Mouse (Mus musculus): Measurements from ENCODE around the gene Lama4.

Lama4 gene

DNA sequence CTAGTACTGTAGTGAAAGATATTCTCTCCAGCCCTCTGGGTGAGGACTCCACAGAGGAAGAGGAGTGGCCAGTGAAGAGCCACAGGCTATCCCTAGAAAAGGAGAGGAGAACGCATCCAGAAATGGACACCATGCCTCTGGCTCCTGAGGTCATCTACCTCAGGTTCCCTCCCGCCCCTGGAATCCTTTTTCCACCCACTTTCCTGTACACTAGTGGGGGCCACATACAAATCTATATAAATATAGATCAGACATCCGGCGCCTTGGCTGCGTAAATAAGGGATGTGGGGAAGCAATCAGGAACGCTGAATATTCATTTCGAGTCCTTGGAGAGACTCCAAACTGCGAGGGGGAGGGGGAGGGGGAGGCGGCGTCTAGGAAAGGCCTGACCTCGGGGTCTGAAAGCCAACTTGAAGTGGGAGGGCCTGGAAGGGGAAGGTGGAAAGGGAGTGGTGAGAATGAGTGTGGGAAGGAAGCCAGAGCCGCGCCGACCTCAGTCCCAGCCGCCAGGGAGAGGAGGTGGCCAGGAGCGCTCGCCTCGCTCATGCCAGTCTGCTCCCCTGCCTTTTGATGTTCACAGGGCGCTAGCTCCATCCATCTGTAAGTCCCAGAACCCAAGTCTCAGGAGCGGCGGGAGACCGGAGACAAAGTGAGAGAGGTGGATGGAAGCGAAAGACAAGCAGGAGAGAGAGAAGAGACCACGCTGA lies at the start of gene Lama4:
Lama4 (plus strand) TSS at position 441 of the 707 bp plus-strand sequence.
- WGBS, result 5% methylated on average over 24 of the region's 24 CpGs

GRCm38 (mm10) chr10:38916027-38916617 lies 49.2 kb upstream of the Lama4 start:
- 78% methylated on average over 4 of the region's 4 CpGs for WGBS

DNA sequence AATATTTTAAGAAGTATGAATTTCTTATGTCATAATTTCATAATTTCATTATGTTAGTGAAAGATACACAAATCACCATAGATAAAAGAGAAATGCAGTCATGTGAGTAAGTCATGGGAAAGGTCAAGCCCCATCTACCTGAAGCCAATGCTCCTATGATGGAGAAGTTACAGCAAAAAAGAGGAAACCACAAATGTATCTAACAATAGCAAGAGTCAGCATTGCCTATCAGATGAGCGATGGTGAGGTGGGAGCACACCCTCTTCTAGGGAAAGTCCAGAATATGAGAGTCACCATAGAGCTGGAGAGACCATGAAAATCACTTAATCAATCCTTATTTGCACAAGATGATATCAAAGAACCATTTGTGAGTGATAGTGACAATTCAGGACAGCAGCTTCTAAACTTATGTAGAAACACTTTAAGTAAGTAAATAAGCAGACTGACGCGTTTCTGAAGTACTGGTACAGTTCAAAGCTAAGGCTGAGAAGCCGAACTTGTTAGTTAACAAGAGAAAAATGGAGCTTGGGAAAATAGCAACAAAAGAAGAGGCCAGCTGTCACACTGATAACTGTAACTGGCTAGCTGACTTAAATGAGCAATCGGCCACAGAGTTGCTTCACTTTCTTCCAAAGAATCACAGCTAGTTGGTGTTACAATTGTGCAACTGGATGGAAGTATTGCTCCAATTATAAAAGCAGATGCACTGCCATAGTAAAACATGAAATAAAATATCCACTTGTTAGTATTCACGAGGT lies 36.2 kb upstream of the Lama4 start:
- WGBS, result 76% methylated on average over 6 of the region's 6 CpGs

DNA sequence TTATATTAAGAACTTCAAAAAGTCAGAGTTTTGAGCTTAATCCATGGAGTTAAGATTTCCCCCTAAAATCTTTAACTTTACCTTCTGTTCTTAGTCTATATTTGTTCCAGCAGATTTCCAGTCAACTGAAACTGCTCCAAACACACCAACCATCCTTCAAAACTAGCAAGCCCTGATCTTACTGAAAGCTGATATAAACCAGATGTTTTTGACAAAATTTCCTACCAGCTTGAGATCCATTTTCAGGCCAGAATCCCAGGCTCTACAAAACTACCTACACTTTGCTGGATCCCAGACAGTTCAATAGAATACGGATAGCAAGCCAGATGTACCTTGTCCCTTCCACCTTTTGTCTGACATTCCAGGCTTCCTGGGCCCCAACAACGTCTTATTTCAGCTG lies 20.6 kb upstream of the Lama4 start:
- 73% methylated on average over 2 of the region's 2 CpGs for WGBS

GRCm38 (mm10) chr10:38961920-38962319 lies 3.4 kb upstream of the Lama4 start:
- WGBS, result 44% methylated on average over 2 of the region's 2 CpGs

- WGBS, result 66% methylated on average over 4 of the region's 4 CpGs
Measured at GRCm38 (mm10) chr10:38964719-38965074, 618 bp upstream of the Lama4 start.

DNA sequence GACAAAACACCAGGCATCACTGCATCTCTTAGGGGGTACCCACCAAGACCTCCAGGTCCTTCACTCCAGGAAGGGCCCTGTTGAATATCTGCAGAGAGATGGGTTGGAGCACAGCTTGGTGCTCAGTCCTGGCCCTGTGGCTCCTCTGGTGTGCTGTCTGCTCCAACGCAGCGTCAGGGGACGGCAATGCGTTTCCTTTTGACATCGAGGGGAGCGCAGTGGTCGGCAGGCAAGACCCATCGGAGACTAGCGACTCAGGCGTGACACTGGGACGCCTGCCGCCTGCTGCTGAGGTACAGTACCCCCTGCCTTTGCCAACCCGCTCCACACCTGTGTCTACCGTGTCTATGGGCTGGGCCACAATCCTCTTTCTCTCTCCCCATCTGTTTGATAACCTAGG lies 542 bp downstream of the Lama4 start:
- WGBS, result 25% methylated on average over 14 of the region's 14 CpGs

DNA sequence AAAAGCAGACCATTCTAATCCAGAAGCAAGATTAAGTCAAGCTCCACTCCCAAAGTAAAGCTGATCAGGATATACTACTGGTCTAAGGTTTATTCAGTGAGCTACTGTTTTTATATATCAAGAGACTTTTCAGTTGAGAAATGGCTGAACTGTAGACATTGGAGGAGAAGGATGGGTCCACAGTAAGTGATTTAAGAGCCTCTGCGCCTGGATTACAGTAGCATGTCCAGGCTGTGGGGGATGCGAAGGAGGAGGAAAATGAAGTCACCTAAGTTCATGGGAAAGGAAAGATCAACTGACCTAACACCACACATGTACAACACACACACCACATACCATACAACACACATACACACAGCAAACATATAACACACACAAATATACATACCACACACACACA lies 1.3 kb downstream of the Lama4 start:
- WGBS, result 50% methylated on average over 2 of the region's 2 CpGs

- WGBS, result 70% methylated on average over 10 of the region's 10 CpGs
Measured at GRCm38 (mm10) chr10:38968326-38969072, 3.2 kb downstream of the Lama4 start.

DNA sequence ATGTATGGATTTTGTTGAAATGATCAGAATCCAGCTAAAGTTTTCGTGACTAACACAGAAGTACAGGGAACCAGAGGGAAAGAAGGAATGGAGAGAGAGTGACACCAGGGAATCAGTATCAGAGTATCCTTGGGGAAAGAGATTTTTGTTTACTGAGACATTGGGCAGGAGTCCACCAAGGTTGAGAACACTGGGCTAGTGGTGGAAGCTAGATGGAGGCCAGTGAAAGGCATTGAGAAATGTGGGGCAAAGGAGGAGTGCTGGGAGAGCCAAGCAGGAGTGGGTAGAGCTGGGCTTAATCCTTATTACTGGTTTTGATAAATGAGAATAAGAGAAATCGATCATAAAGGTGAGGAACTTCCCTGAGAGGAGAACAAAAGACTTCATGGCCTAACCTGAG lies 4.2 kb downstream of the Lama4 start:
- 85% methylated on average over 2 of the region's 2 CpGs for WGBS

- 77% methylated on average over 6 of the region's 6 CpGs for WGBS
Measured at GRCm38 (mm10) chr10:38969975-38970374, 4.7 kb downstream of the Lama4 start.

GRCm38 (mm10) chr10:38972221-38972946 lies 7.1 kb downstream of the Lama4 start:
- WGBS, result 73% methylated on average over 7 of the region's 7 CpGs

DNA sequence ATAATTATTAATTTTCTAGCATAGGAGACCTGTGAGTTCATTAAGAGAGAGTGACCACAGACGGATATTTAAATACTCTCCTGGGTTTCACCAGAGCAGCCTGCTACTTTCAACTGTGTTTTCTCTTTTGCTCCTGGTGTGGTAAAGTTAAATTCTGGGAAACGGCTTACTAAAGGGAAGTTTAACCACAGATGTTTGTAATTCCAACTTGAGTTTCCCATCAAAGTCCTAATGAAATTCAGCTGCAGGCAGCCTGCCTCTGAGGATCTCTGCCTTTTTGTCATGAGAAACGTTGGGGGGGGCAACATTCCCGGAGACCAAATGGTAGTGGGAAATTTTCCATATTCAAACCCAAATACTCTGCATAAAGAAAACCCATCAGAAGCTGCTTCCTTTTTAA lies 7.7 kb downstream of the Lama4 start:
- 57% methylated on average over 4 of the region's 4 CpGs for WGBS

DNA sequence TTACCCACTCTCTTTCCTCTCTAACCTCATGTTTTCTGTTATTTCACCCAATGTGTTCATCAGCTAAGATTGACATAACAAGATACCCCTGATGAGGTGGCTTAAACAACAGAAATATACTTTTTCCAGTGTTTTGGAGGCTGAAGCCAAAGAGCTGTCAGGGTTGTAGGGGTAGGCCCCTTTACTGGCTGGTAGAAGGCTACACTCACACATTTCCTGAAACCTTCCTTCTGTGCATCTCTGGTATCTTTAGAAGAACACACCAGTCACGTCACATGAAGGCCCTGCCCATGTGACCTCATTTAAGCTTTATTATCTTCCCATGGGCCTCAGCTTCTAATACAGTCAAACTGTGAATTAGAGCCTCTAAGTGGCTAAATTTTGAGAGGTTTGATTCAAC lies 12.9 kb downstream of the Lama4 start:
- 86% methylated on average over 1 of the region's 1 CpGs for WGBS

DNA sequence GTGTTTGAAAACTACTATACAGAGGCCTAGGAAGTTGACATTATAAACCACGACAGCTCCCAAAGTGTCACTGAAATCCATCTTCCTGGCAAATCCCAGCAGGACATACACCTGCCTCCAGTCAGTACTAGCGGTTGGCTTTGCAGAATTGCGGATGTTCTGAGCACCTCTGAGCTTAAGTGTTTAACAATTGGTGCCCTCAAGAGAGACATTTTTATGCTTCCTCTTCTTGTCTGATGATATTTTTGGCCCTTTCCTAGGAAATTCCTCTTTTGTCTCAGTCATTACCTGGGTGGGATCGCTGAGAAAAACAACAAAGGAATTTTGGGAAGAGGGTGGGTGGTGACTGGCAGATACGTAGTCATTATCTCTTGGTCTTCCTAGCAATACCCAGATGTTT lies 14.4 kb downstream of the Lama4 start:
- WGBS, result 73% methylated on average over 5 of the region's 5 CpGs

DNA sequence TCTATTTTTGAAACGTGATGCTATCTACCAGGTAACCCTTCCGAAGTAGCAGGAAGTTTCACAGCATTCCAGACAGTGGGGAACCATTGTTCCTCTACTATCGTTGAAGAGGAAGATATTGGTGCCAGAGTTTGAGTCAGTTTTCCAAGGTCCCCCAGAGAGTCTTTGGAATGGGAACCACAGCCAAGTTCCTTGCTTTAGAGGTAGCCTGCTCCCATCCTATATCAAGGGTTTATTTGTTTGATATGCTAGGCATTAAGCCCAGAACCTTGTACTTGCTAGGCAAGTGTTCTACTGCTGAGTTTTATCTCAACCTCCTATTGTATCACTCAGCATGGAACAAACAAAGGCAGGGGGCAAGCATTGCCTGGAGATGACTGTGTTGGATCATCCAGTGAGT lies 15.7 kb downstream of the Lama4 start:
- 56% methylated on average over 3 of the region's 3 CpGs for WGBS

DNA sequence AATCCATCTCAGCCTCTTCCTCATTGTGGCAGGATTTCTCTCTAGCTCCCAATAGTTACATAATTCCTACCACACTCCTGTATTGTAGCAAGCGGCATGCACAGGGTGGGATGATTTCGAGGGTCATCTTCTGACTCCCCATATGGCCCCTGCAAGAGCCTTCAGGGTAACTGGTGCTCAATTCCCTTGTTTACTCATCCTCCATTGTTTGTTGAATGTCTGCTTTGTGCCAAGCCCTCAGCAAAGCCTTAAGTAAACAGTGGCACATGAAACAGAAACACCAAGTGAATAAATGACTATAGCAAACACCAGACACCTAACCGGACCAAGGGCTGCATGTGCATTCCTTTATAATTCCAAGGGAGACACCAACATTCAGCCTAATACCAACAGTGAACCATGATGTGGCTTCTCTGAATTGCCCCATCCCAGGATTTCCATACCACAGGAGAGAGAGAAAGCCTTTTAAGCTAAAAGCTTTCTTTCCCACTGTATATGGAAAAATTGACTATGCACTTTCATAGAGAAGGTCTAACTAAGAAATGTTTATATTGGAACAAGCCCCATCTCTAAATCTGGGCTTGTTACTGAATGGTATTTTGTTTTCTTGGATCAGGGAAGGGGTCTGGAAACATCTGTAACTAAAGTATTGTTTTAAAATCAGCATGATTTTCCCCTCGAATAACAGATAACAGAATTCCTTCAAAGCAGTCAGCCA lies 19.2 kb downstream of the Lama4 start:
- 62% methylated on average over 4 of the region's 4 CpGs for WGBS

DNA sequence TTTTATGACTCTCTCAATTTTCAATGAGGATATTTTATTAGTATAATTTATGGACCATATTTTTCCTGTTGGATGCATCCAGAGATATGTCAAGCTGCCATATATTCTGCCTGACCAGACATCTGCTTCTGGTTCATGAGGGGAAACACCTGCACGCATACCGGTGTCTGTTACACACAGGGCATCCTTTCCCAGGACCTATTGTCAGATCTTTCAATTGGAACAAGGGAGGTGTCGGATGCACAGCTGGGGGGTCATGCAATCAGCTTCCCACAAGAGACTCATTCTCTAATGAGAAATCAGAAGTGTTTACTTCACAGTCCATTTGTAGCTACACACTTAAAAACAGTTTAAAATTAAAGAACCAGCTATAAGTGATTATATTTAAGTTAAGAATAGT lies 20.7 kb downstream of the Lama4 start:
- WGBS, result 84% methylated on average over 3 of the region's 3 CpGs

- 97% methylated on average over 1 of the region's 1 CpGs for WGBS
Measured at GRCm38 (mm10) chr10:38992827-38993226, 27.5 kb downstream of the Lama4 start.

DNA sequence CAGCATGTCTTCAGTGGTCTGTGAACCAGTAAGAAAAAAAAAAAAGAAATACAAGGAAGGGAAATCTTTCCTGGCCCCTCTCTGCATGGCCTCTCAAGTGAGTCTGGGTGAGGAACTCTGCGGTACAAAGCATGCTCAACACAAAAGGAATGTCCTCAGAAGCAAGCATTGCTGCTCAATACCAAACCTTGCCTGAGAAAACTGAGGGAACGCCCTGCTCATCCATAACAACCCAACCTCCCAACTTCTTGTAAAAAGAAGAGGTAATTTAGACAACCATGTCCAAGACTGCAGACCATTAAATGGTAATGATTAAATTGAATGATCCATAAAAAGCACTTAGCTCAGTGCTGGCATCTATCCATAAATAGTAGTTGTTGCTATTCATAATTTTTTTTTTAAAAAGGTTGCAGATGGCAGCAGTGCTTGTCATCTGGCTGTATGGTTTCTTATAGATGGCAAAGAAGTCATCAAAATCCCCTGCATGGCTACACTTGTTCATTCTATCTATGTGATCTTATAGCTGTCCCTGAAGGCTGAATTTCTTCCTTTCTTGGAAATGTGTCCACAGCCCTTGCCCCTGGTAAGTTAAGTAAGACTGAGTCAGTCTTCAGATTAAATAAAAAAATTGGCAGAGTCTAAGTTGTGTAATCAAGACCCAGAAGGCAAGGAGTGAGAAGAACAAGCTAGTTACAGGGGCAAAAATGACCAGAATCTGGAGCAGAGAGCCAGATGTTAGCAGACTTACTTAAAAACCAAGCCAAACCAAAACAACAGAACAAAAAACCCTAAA lies 28.5 kb downstream of the Lama4 start:
- WGBS, result 91% methylated on average over 2 of the region's 2 CpGs
